Mouse (Mus musculus) intestine, embryonic 14.5 days (tissue): ENCODE results near the gene Sh3bp5l. TPM values are rescaled to one million over a fixed set of nuclear protein-coding genes. Genes with fewer than 3 reads are reported as not detected.
"Not testable (repeated sequence)": the region's sequence is repeated elsewhere in the genome, so short reads cannot be mapped to it uniquely, and the experiment has no call there.

Experiments used
- ATAC-seq: fragments of 200-750 bp; cut with Nextera tagmentation; replicated peaks from 2 replicates; pipeline ENCODE4 v1.8.0; 2017; ENCODE audit warnings: low read depth, moderate number of reproducible peaks, moderate TSS enrichment, moderate library complexity; ENCODE audit not compliant: low FRiP score, low TSS enrichment
- DNase-seq: peaks from one replicate; pipeline ENCODE4 v3.0.0-alpha.2; 2018; ENCODE audit warnings: low spot score
- H3K27ac ChIP-seq: fragments of 300-500 bp; sonication (generic); 2 replicates; pipeline ENCODE4 v1.5.1; 2014; ENCODE audit warnings: low read depth, mild to moderate bottlenecking, control low read depth
- H3K27me3 ChIP-seq: fragments of 300-500 bp; sonication (generic); replicated peaks from 2 replicates; pipeline ENCODE4 v1.6.1; 2014; ENCODE audit warnings: low read length, control low read depth; ENCODE audit not compliant: control insufficient read depth, insufficient read depth
- H3K36me3 ChIP-seq: fragments of 300-500 bp; sonication (generic); 2 replicates; pipeline ENCODE4 v1.6.1; 2014; ENCODE audit warnings: low read length, control low read depth; ENCODE audit not compliant: control insufficient read depth, insufficient read depth
- H3K4me1 ChIP-seq: fragments of 300-500 bp; sonication (generic); replicated peaks from 2 replicates; pipeline ENCODE4 v1.6.1; 2014; ENCODE audit warnings: low read length, control low read depth, mixed read lengths; ENCODE audit not compliant: control insufficient read depth, insufficient read depth
- H3K4me2 ChIP-seq: fragments of 300-500 bp; sonication (generic); 2 replicates; pipeline ENCODE4 v1.6.1; 2014; ENCODE audit warnings: low read length
- H3K4me3 ChIP-seq: fragments of 300-500 bp; sonication (generic); 2 replicates; pipeline ENCODE4 v1.5.1; 2014; ENCODE audit warnings: low read depth, low read length, control low read depth, mixed read lengths
- H3K9ac ChIP-seq: fragments of 300-500 bp; sonication (generic); 2 replicates; pipeline ENCODE4 v1.6.1; 2014; ENCODE audit warnings: mild to moderate bottlenecking, low read length
- H3K9me3 ChIP-seq: fragments of 300-500 bp; sonication (generic); 2 replicates; pipeline ENCODE4 v1.6.1; 2016; ENCODE audit warnings: low read length, control low read depth; ENCODE audit not compliant: control insufficient read depth
- WGBS: fragments of 180-500 bp; shearing (Covaris S2); extraction: QIAGEN DNeasy Blood & Tissue Kit; methylation state at CpG from one replicate; pipeline ENCODE4 v1.1.7; 2014; 5-methylcytosine and 5-hydroxymethylcytosine counted together
- polyA plus RNA-seq: library from polyadenylated mRNA; unstranded; fragments of >200 nt; fragmentation: Nextera tagmentation; extraction: Ambion mirVana; gene quantifications from 2 replicates; pipeline ENCODE4 v1.2.1, GENCODE M21; 2014

Sh3bp5l gene
- polyA plus RNA-seq, 1 experiment from 2014 or later: 28.9 TPM

DNA sequence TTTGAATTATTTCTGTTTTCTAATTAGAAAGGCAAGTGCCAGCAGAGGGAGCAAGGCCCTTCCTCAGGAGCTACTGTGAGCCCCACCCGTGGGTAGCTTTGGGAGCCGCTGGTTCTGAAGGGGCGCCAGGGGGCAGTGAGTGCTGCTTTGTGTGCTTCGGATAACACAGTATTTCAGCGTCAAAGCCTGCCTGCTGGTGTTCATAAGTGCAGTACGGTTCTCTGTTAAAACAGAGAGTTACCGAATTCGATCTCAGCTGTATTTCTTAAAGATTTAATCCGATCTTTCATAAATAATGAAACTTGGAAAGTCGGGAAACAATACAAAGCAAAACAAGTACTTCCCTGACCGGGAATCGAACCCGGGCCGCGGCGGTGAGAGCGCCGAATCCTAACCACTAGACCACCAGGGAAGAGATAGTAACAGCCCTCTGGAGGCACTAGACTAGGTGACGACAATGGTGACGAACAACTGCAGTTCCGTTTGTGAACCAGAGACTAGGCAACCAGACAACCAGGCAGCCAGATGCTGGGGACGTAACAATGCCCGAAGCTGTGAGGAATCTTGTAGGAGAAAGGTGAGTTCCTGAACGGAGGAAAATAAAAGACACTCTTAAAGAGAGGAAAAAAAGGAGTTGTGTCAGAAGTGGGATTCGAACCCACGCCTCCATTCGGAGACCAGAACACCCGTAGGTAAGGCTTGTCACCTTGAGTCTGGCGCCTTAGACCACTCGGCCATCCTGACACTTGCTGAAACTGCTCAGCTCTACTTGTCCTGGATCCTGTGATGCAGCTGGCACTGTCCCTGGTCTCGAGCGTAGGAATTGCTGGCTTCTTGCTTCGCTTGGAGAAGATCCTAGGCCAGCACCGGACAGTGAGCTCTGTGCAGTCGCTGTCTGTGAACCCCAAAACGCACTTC, 28.4 kb upstream of the Sh3bp5l start:
- H3K4me2 ChIP-seq: peak overlapping the region; percentile 67
- peaks cover 16% of the 10 kb centered on the region for H3K4me1 ChIP-seq
- H3K36me3 ChIP-seq: no peaks in the 10 kb centered on the region
- peak overlapping the region; percentile 51 for H3K4me3 ChIP-seq
- peak overlapping the region; percentile 71 for H3K9ac ChIP-seq
- H3K9me3 ChIP-seq: no peaks in the 10 kb centered on the region
- peak overlapping the region; percentile 82 for H3K27ac ChIP-seq
- DNase-seq: peak; percentile 100
- ATAC-seq: peak; percentile 95
- no peaks in the 10 kb centered on the region for H3K27me3 ChIP-seq
- WGBS: 0% methylated on average over 36 of the region's 36 CpGs

DNA sequence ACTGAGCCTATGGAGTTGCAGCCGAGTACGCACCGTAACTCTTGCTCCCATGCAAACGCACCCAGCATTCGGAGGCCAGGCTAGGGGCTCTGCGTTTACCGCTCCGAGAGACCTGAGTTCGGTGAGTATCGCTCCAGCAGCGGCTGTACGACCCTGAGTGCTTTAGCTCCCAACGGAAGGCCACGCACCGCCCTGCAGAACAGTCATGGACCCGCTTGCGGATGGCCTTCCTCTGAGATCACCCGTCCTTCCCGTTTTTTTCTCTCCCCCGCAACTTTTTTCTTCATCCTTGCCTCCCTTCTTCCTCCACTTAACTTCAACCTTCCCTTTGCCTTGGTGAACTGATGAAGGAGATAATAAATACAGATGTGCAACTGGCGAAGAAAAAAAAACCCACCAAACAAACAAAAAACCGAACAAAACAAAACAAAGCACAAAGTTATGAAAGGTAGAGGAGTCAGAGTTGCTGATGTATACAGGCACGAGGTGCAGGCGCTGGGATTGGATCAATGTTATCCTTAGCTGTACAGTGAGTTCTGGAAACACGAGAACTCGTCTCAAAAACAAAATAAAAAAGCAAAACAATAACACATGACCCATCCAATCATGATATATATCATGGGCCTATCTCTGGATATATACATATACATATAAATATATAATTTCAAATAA, 27.6 kb upstream of the Sh3bp5l start:
- Histone ChIP-seq H3K4me1 (peaks cover 16% of the 10 kb centered on the region), H3K27me3 (no peaks in the 10 kb centered on the region), H3K27ac (peak overlapping the region; percentile 82), H3K4me3 (peak overlapping the region; percentile 51), H3K9me3 (no peaks in the 10 kb centered on the region), H3K4me2 (peak overlapping the region; percentile 67), H3K36me3 (no peaks in the 10 kb centered on the region), H3K9ac (peak overlapping the region; percentile 71)
- DNase-seq: no peak
- peak; percentile 48 for ATAC-seq
- under 1% methylated on average over 26 of the region's 26 CpGs for WGBS

GRCm38 (mm10) chr11:58303594-58303993, 26.9 kb upstream of the Sh3bp5l start:
- WGBS: 24% methylated on average over 7 of the region's 7 CpGs
- DNase-seq: no peak
- no peaks in the 10 kb centered on the region for H3K36me3 ChIP-seq
- H3K4me1 ChIP-seq: peaks cover 16% of the 10 kb centered on the region
- ATAC-seq: no peak
- 0 out of 2 replicates have a peak overlapping the region, but pooled peaks have one; percentile 51 for H3K4me3 ChIP-seq
- H3K4me2 ChIP-seq: peak overlapping the region; percentile 67
- H3K9me3 ChIP-seq: no peaks in the 10 kb centered on the region
- no peak overlapping the region for H3K9ac ChIP-seq
- H3K27me3 ChIP-seq: no peaks in the 10 kb centered on the region
- no peak overlapping the region for H3K27ac ChIP-seq

DNA sequence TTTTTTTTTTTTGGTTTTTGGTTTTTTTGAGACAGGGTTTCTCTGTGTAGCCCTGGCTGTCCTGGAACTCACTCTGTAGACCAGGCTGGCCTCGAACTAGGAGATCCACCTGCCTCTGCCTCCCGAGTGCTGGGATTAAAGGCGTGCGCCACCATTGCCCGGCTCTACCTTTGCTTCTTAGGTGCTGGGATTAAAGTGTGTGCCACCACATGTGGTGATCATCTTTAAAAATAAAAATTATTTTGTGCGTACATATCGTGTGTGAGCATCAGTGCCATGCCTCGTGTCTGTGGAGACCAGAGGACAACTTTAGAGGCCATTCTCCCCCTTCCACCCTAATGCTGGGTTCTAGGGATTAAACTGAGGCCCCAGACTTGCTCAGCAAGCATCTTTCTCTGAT, 25.2 kb upstream of the Sh3bp5l start:
- WGBS: 91% methylated on average over 8 of the region's 8 CpGs

GRCm38 (mm10) chr11:58306860-58307308, 23.6 kb upstream of the Sh3bp5l start, which contains the start of gene Zfp692:
Zfp692 (plus strand) TSS chr11:58307069.
- DNase-seq: peak; percentile 95
- H3K27ac ChIP-seq: peak within 1 kb of the TSS; percentile 85
- peak within 1 kb of the TSS; percentile 51 for H3K4me3 ChIP-seq
- WGBS: under 1% methylated on average over 34 of the region's 34 CpGs
- H3K27me3 ChIP-seq: no peaks in the 10 kb centered on the region
- peak within 1 kb of the TSS; percentile 83 for H3K4me2 ChIP-seq
- H3K36me3 ChIP-seq: peaks cover 6% of the 10 kb centered on the region
- ATAC-seq: peak; percentile 26
- no peaks in the 10 kb centered on the region for H3K9me3 ChIP-seq
- H3K9ac ChIP-seq: peak within 1 kb of the TSS; percentile 64
- H3K4me1 ChIP-seq: peaks cover 12% of the 10 kb centered on the region

More for the DNA sequence above, 25.2 kb upstream of the Sh3bp5l start:
- not testable (repeated sequence) for H3K27me3 ChIP-seq, H3K9me3 ChIP-seq, ATAC-seq, DNase-seq, H3K4me2 ChIP-seq, H3K9ac ChIP-seq, H3K4me3 ChIP-seq, H3K36me3 ChIP-seq, H3K27ac ChIP-seq
- peaks cover 16% of the 10 kb centered on the region for H3K4me1 ChIP-seq

DNA sequence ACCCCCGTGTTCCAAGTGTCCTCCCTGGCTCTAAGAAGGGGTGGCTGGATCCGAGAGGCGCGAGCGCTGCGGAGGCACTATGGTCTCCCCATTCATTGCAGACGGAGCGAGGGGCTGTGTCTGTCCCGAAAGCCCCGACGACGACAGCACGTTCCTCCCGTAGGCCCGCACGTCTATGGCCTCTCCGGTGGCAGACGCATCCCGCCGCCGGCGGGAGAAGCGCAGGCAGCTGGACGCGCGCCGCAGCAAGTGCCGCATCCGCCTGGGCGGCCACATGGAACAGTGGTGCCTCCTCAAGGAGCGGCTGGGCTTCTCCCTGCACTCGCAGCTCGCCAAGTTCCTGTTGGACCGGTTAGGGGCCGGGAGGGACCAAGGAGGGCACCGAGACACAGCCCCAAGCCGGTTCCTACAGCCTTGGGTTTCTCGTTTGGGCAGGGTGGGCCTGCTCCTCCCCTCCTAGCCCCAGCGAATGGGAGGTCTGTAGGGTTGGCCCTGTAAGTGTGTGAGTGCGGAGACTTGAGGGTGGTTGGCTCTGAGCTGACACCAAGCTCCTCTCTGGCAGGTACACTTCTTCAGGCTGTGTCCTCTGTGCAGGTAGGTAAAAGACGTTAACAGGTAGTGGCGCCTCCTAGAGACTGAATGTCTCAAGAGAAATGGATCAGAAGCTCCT, 23.0 kb upstream of the Sh3bp5l start:
- ATAC-seq (peak; percentile 75), DNase-seq (peak; percentile 90)
- Histone ChIP-seq H3K9me3 (no peaks in the 10 kb centered on the region), H3K36me3 (peaks cover 8% of the 10 kb centered on the region), H3K27ac (peak overlapping the region; percentile 85), H3K4me1 (peaks cover 12% of the 10 kb centered on the region), H3K9ac (peak overlapping the region; percentile 64), H3K4me2 (peak overlapping the region; percentile 83), H3K27me3 (no peaks in the 10 kb centered on the region), H3K4me3 (peak overlapping the region; percentile 51)
- under 1% methylated on average over 42 of the region's 42 CpGs for WGBS

DNA sequence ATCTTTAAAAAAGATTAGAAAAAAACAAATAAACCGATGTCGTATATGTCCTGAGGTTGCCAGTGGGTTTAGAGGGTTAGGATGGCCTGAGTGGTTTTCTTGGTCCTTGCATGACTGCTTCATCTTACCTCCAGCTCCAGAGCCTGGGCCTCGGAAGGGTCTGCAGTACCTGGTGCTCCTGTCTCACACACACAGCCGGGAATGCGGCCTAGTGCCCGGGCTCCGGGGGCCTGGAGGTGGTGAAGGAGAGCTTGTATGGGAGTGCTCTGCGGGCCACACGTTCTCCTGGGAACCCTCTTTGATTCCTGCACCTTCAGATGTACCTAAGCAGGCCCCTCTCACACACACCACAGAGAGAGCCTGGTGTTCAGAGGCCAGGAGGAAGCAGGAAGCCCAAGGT, 21.9 kb upstream of the Sh3bp5l start:
- H3K27ac ChIP-seq: no peak overlapping the region
- no peak overlapping the region for H3K4me2 ChIP-seq
- H3K9ac ChIP-seq: no peak overlapping the region
- H3K36me3 ChIP-seq: peaks cover 11% of the 10 kb centered on the region
- no peaks in the 10 kb centered on the region for H3K9me3 ChIP-seq
- 95% methylated on average over 9 of the region's 9 CpGs for WGBS
- H3K27me3 ChIP-seq: no peaks in the 10 kb centered on the region
- H3K4me3 ChIP-seq: no peak overlapping the region
- H3K4me1 ChIP-seq: peaks cover 9% of the 10 kb centered on the region
- DNase-seq: no peak
- no peak for ATAC-seq

DNA sequence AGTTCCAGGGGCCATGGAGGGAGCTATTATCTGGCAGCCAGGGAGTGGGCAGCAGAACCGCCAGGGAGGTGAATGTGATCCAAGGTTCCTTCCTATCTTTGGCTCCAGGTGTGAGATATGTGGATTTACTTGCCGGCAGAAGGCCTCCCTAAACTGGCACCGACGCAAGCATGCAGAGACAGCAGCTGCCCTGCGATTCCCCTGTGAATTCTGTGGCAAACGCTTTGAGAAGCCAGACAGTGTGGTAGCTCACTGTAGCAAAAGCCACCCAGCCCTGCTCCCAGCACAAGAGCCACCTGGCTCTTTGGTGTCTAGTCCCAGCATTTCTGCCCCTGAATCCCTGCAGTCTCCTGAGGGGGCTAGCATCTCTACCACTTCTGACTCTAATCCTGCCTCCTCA, 16.5 kb upstream of the Sh3bp5l start:
- H3K4me1 ChIP-seq: no peaks in the 10 kb centered on the region
- no peaks in the 10 kb centered on the region for H3K9me3 ChIP-seq
- no peaks in the 10 kb centered on the region for H3K27me3 ChIP-seq
- 78% methylated on average over 6 of the region's 6 CpGs for WGBS
- ATAC-seq (no peak), DNase-seq (no peak)
- H3K36me3 ChIP-seq: peaks cover 55% of the 10 kb centered on the region
- no peak overlapping the region for H3K4me2 ChIP-seq
- H3K9ac ChIP-seq: no peak overlapping the region
- no peak overlapping the region for H3K4me3 ChIP-seq
- H3K27ac ChIP-seq: no peak overlapping the region
